In genomic region chr6:127573779-127574463, GRCm38 (mm10) we compare ENCODE assay signal across 18 mouse cellular contexts. TPM values are rescaled to one million over a fixed set of nuclear protein-coding genes. Genes with fewer than 3 reads are reported as not detected.
A peak's percentile ranks its signal among the peaks of the same experiment; 100 is the strongest.
DNase-seq lines count a peak whose midpoint lies in the region; ATAC-seq and TF ChIP-seq lines count a peak whose summit lies in the region.
"Had no signal": no experiment of that assay in that cellular context is flagged by ENCODE, and none has a peak within 500 bp of the region (broad histone marks: within the 10 kb centered on the region; RNA-seq: fewer than 3 reads in every experiment).

No protein-coding gene starts in this region.

- H3K4me1 ChIP-seq in kidney, postnatal 0 days (replicated peaks; ENCODE audit: insufficient read depth, low read length), result no peaks in the 10 kb centered on the region; the same call in 1 of the 2 replicates
- peaks cover 14% of the 10 kb centered on the region; the same call in 1 of the 2 replicates for H3K4me1 ChIP-seq in bone marrow, adult 2 months (ENCODE audit: control insufficient read depth, insufficient read depth, low read length)
- H3K4me1 ChIP-seq in limb, embryonic 12.5 days (replicated peaks), result peaks cover 42% of the 10 kb centered on the region
- H3K4me1 ChIP-seq: neural tube, embryonic 13.5 days had no signal

- no peaks in the 10 kb centered on the region for H3K9me3 ChIP-seq in kidney, postnatal 0 days (replicated peaks; ENCODE audit: low read length)
- H3K9me3 ChIP-seq in limb, embryonic 12.5 days, result no peaks in the 10 kb centered on the region
- H3K9me3 ChIP-seq: embryonic facial prominence, embryonic 13.5 days; neural tube, embryonic 13.5 days had no signal

- no peak overlapping the region for H3K4me2 ChIP-seq in kidney, postnatal 0 days (ENCODE audit: low read length)
- peak overlapping the region; percentile 30 for H3K4me2 ChIP-seq in limb, embryonic 12.5 days
- H3K4me2 ChIP-seq: embryonic facial prominence, embryonic 13.5 days; liver, embryonic 11.5 days; lung, embryonic 14.5 days; neural tube, embryonic 13.5 days had no signal

- intact Hi-C loops in heart, postnatal 36 days (cut with DNase I), result no loop called here

- no peaks in the 10 kb centered on the region for H3K27me3 ChIP-seq in kidney, postnatal 0 days (ENCODE audit: insufficient read depth, low read length)
- peaks cover 5% of the 10 kb centered on the region for H3K27me3 ChIP-seq in limb, embryonic 12.5 days
- H3K27me3 ChIP-seq: embryonic facial prominence, embryonic 13.5 days; neural tube, embryonic 13.5 days had no signal

- TF ChIP-seq POLR2A in bone marrow, adult 2 months (IDR thresholded peaks at IDR 0.05; ENCODE audit: borderline replicate concordance, control insufficient read depth, low read depth, low read length), result no peak

- no peak overlapping the region for H3K27ac ChIP-seq in kidney, postnatal 0 days
- peak overlapping the region; percentile 55; the same call in 1 of the 2 replicates for H3K27ac ChIP-seq in bone marrow, adult 2 months (ENCODE audit: control insufficient read depth, insufficient read depth, low read depth, low read length, poor library complexity)
- H3K27ac ChIP-seq in limb, embryonic 12.5 days, result peak overlapping the region; percentile 59
- peak overlapping the region; percentile 19 for H3K27ac ChIP-seq in macrophage
- H3K27ac ChIP-seq: embryonic facial prominence, embryonic 13.5 days; neural tube, embryonic 13.5 days had no signal

- no peaks in the 10 kb centered on the region for H3K36me3 ChIP-seq in kidney, postnatal 0 days (ENCODE audit: insufficient read depth, low read length)
- H3K36me3 ChIP-seq in limb, embryonic 12.5 days, result no peaks in the 10 kb centered on the region
- H3K36me3 ChIP-seq in macrophage (ENCODE audit: inconsistent target), result no peaks in the 10 kb centered on the region
- H3K36me3 ChIP-seq: embryonic facial prominence, embryonic 13.5 days; neural tube, embryonic 13.5 days had no signal

- no peak for TF ChIP-seq CTCF in kidney, postnatal 0 days (IDR thresholded peaks at IDR 0.05; ENCODE audit: low read depth)
- no peak for TF ChIP-seq CTCF in bone marrow, adult 2 months (IDR thresholded peaks at IDR 0.05; ENCODE audit: control insufficient read depth, insufficient read depth, low read length)

- H3K9ac ChIP-seq in kidney, postnatal 0 days (ENCODE audit: low read depth, low read length), result no peak overlapping the region
- H3K9ac ChIP-seq in limb, embryonic 12.5 days (replicated peaks), result no peak overlapping the region
- H3K9ac ChIP-seq: embryonic facial prominence, embryonic 13.5 days; lung, embryonic 14.5 days; neural tube, embryonic 13.5 days had no signal

- 52% methylated on average over 11 of the region's 11 CpGs for WGBS in kidney, postnatal 0 days
- WGBS in bone marrow, adult 2 months, result 17% methylated on average over 11 of the region's 11 CpGs
- 59% methylated on average over 11 of the region's 11 CpGs for WGBS in limb, embryonic 12.5 days
- WGBS in macrophage (ENCODE audit: missing documents), result 21% methylated on average over 11 of the region's 11 CpGs

- DNase-seq in kidney, postnatal 0 days (ENCODE audit: low spot score), result peak; percentile 25
- DNase-seq in kidney, postnatal 14 days, result no peak
- no peak for DNase-seq in layer of hippocampus, adult 8-10 months (ENCODE audit: low spot score in 2 of 2)
- DNase-seq in heart, postnatal 36 days, result no peak
- no peak for DNase-seq in B cell, adult 2 months
- DNase-seq: cerebellum, adult 9-10 months; gastrocnemius, postnatal 14 days; kidney, adult 8-10 months; lung, embryonic 14.5 days; midbrain, embryonic 14.5 days; right cerebral cortex, postnatal 14 days had no signal

- no peaks in the 10 kb centered on the region for H3K79me2 ChIP-seq in macrophage (ENCODE audit: inconsistent target)

- H3K4me3 ChIP-seq in kidney, postnatal 0 days (replicated peaks; ENCODE audit: low read depth, low read length), result no peak overlapping the region
- no peak overlapping the region for H3K4me3 ChIP-seq in bone marrow, adult 2 months (replicated peaks; ENCODE audit: control insufficient read depth, low read depth, low read length)
- no peak overlapping the region for H3K4me3 ChIP-seq in limb, embryonic 12.5 days (replicated peaks)
- no peak overlapping the region for H3K4me3 ChIP-seq in macrophage (ENCODE audit: inconsistent target)
- H3K4me3 ChIP-seq: embryonic facial prominence, embryonic 13.5 days; neural tube, embryonic 13.5 days had no signal

- no peak for ATAC-seq in kidney, postnatal 0 days (replicated peaks; ENCODE audit: low FRiP score, low read depth)
- ATAC-seq in limb, embryonic 12.5 days (ENCODE audit: insufficient number of reproducible peaks, insufficient read depth, low FRiP score, low TSS enrichment, low read depth), result no peak
- ATAC-seq: forebrain, embryonic 14.5 days had no signal

RNA-seq across cellular contexts. Expression of gene Cracr2a, which starts 12.8 kb away (rescaled TPM):
- polyA plus RNA-seq in kidney, postnatal 0 days (2015; fragmentation: Nextera tagmentation; extraction: Ambion mirVana), result 0.83 and 0.96 TPM in 2 replicates
- polyA plus RNA-seq in bone marrow, adult 2 months (2011; ENCODE audit: insufficient read depth, insufficient read length, low replicate concordance, missing spikeins), result 3.7 and 15.4 TPM in 2 replicates
- 1.8 and 2.5 TPM in 2 replicates for polyA plus RNA-seq in limb, embryonic 12.5 days (2016; fragmentation: Nextera tagmentation; extraction: Ambion mirVana)
- 10 to 100 TPM; 13.6 to 61.0 (median 29.5) TPM for total RNA-seq in macrophage (2018; cell fraction: chromatin; rRNA removed)
- 1 to 10 TPM in 25 of 26 experiments, under 1 TPM in 1; 0.96 to 2.9 (median 1.9) TPM for total RNA-seq in macrophage (2018; cell fraction: cytosol; rRNA removed)
- total RNA-seq in macrophage (2018; cell fraction: nucleus; rRNA removed), result 10 to 100 TPM in 15 of 26 experiments, 1 to 10 TPM in 11; 2.8 to 31.6 (median 10.8) TPM
- 1.2 to 2.2 TPM (median 2.0 TPM) in 3 replicates for polyA plus RNA-seq in macrophage (2018)
- 1 to 10 TPM; 2.8 to 3.6 (median 3.4) TPM for total RNA-seq in layer of hippocampus, adult 8-10 months (2022)
- total RNA-seq in heart, postnatal 36 days (2021), result 1 to 10 TPM in 1 of 2 experiments, under 1 TPM in 1; 0.86 to 1.6 TPM
